Mouse (Mus musculus): Measurements from ENCODE around the gene A4galt.
"Not testable (repeated sequence)": the region's sequence is repeated elsewhere in the genome, so short reads cannot be mapped to it uniquely, and the experiment has no call there.

Gene A4galt

DNA sequence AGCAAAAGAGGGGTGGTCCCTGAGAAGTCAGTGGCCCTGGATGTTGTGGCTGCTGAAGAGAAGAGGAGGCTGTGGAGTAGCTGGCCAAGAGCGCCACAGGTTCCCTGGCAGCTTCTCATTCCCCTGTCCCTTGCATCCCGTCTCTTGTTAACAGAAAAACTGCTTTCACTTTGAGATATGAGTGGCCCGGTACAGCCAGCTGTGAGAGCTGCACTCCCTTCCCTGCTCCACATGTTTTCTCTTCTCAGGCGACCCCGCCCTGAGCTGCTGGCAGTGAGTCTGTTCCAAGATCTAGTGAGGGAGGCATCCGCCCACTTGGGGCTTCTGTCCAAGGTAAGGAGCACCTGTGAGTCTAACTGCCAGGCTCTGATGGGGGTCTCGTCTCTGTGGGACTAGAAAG lies 16.9 kb upstream of the A4galt start:
- DNase-seq (ENCODE audit: low spot score): not testable (repeated sequence)

DNA sequence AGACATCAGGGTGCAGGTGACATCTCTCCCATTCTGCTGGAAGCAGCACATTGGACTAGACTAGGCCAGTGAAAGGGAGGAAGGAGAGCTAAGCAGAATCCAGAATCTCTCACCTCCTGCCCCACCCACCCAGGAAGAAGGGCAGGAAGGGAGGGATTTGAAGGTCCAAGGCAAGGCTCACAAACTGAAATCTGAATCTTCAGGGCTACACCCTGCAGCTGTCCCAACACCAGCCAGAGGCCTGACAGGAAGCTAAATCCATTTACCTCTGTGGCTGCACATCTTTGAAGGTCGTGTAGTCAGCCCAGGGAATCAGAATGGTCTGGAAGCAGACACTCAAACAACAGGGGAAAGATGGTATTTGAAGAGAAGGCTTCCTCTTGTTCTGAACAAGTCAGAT lies 13.7 kb upstream of the A4galt start:
- DNase-seq (ENCODE audit: low spot score): no peak

DNA sequence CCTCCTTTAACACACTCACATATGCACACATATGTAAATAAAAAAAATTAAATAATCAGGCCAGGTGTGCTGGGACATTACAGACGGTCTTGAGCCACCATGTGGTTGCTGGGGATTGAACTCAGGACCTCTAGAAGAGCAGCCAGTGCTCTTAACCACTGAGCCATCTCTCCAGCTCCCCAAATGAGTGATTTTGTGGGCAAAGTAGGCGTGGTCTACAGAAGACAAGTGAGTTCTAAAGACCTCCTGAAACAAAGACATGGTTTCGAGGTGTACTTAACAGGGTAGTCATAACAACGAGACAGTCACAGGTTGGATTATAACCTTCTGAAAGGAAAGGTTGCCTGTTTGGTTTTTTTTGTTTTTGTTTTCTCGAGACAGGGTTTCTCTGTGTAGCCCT lies 11.8 kb upstream of the A4galt start:
- no peak for DNase-seq (ENCODE audit: low spot score)

DNA sequence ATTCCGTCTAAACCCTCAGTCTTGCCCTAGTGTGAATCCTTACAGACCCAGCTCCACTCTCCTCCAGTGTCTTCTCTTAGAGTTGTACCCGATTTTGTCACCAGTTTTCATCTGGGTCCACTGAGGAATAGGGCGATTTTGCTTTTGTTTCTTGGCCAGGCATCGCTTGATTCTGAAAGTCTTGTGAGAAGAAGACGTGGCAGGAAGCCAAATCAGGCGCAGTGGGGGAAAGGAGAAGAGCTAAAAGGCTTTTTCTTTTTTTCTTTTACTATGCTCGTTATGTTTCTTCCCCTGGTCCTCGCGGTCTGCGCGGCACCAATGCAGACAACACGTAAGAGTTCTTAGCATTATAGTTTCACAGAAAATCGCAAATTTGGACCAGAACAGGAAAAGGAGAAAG lies 6.3 kb upstream of the A4galt start:
- DNase-seq (ENCODE audit: low spot score): no peak

DNA sequence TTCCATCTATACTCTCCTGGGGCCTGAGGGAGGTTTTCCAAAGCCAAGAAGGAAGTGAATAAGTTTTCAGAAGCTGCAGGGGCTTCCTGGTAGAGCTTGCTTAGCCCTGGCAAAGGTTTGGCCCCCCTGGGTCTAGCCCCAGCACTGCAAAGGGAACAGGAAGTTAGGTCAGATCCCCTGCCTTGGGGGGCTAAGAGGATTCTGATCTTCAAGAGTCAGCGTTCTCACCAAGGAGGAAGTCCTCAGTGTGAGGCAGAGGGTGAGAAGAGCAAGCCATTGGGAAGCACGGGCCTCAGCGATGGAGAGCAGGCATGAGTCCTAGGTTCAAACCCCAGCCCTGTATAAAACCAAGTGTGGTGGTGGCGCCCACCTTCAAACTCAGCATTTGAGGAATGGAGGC lies 4.9 kb upstream of the A4galt start:
- no peak for DNase-seq (ENCODE audit: low spot score)

DNA sequence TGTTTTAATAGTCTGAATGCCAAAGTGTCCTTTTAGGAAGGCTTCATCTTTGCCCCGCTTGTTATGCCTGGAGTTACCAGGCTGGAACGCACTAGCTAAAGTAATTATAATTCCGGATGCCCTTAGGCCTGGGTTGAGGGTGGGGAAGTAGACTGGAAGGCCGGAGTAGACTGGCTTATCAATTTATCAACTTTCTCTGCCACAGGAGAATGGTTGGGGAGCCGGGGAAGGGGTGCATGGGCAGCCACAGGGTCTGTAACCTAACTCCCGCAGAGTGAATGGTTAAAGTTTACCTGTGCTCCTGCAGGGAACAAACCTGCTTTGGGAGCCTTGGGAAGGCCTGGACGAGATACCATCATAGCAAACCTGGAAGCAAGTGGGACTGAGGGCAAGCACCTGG lies 4.4 kb upstream of the A4galt start:
- no peak for DNase-seq (ENCODE audit: low spot score)

DNA sequence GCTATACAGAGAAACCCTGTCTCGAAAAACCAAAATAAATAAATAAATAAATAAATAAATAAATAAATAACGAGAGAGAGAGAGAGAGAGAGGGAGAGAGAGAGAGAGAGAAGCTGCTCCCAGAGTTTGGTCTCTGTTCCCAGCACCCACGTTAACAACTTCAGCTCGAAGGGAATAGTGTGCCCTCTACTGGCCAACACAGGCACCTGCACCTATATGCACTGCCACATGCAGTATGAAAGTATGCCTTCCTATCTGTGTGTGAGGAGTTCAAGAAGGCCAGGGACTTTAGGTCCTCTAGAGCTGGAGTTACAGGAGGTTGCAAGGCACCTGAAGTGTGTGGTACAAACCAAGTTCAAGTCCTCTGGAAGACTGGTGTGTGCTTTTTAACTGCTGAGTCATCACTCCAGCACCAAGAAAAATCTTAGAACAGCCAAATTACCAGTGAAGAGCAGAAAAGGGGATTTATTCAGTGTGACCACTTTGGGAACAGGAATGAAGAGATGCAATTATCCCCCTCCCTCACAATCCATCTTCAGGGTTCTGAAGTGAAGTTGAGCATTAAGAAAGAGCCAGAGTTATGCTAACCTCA lies 3.7 kb upstream of the A4galt start:
- DNase-seq (ENCODE audit: low spot score): no peak

DNA sequence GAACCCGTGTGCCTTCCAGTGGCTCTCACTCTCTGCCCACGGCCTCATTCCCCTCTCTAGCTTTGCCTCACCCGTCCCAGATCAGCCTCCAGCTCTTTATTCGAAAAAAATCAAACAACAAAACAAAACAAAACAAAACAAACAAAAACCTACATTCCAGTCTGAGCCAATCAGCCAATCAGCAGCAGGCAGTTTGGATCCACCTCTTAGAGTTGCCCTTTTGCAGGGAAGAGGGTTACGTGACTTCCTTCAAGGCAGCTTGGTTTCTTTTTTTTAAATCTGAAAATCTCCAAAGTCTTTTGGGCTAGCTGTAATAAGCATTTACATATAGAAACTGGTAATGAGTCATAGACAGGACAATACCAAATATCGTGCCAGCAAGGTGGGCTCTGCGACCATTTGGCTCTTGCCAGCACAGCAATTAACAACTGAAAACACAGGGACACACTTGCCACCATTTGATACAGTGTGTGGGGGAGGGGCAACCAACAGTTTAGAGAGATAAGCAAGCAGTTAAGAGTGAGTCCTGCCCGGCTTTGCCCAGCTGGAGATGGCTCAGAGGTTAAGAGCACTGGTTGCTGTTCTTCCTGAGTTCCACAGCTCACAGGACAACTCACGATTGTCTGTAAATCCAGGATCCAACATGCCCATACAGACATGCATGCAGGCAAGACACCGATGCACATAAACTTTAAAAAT lies 2.9 kb upstream of the A4galt start:
- no peak for DNase-seq (ENCODE audit: low spot score)

DNA sequence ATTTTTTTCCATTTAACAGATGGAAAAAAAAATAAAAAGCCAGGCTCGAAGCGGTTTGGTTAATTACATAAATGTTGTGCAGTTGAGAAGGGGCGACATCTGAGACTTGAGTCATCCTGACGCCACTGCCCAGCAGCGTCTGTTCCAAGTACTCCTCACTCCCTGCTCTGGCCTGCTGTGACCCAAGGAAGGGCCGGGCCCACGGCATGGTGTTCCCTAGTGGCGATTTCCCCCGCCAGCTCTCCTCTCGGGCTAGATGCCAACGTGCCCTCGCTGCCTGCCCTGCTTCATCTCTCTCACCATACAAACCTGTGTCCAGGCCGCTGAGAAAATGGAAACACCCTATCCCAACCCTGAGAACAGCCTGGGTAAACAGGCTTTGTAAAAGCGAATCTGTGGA lies 486 bp upstream of the A4galt start:
- DNase-seq (ENCODE audit: low spot score): no peak

DNA sequence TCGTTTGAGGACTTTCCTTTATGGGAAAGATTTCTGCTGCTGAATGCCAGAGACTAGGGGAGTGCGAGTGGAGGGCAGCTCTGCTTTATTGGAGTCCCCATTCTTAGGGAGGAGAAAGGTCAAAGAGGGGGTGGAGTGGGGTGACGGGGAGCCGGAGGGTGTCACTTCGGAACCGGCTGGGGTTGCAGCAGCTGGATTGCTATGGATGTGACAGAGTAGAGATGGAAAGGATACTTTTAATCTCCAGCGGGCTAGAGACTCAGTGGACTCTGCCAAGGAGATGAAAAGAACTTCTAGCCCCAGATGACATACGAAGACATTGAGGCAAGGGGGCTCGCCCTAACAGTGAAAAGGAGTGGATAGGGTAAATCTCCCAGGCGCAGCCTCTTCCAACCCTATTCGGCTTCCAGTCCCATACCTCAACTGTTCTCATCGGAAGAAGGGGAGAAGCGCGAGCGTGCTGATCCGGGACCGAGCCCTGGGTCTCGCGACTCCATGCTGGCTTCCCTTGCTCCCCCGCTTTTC lies 861 bp downstream of the A4galt start:
- no peak for DNase-seq (ENCODE audit: low spot score)

DNA sequence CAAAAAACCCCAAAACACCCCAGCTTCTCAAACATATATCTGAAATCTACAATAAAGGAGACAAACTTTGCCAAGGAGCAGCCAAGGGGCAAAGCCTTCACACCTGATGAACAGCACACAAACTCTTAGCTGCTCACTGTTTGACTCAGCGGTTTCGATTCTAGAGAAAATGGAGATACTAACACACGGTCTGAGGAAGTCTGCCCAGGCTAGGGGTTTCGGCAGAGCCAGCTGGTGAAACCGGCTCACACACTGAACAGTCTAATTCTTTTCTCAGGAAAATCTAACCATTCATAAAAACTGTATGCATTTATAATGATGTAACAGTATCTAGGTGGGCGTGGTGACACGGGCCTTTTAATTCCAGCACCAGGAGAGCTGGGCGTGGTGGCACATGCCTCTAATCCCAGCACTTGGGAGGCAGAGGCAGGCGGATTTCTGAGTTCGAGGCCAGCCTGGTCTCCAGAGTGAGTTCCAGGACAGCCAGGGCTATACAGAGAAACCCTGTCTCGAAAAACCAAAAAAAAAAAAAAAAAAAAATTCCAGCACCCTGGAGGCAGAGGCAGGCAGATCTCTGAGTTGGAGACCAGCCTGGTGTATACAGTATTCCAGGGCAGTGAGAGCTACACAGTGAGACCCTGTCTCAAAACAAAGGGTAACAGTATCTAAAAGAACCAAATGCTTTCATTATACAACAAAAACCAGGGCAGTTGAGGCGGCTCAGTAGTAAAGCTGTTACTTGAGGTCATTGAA lies 1.9 kb downstream of the A4galt start:
- no peak for DNase-seq (ENCODE audit: low spot score)

DNA sequence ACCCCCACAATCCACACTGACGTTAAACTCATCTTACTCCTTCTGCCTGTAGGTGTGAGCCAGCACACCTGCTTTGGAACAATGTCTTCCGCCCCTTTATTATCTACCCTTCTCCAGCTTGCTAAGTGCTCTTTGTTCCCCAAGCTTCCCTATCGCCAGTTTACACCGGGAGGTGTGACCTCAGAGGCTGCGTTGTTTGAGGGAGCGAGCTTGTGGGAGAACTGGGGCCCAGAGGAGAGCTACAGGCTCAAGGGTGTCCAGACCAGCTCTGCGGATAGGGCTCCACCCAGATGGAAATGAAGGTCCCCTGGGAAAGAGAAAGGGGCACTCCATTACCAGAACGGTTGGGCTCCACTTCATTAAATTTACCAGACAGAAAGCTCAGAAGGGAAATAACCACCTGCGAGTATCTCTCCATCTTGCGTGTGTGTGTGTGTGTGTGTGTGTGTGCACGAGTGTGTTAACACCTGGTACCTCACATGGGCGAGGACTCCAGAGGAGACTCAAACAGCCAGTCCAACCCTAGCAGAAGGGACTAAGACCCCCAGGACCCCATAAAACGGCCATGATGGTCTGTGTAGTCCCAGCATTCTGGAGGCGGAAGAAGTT lies 3.2 kb downstream of the A4galt start:
- DNase-seq (ENCODE audit: low spot score): no peak

DNA sequence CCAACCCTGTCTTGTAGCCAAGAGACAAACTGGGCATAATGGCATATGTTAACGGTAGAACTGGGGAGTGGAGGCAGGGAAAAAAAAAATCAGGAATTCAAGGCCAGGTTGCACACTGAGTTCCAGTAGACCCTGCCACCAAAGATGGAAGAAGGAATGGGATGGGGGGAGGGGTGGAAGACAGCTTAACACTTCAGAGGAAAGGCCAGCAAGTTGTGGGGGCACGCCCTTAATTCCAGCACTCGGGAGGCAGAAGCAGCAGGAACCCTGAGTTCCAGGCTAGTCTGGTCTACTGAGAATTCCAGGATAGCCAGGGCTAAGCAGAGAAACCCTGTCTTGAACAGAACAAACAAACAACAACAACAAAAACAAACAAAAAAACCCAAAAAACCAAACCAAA lies 7.2 kb downstream of the A4galt start:
- no peak for DNase-seq (ENCODE audit: low spot score)

DNA sequence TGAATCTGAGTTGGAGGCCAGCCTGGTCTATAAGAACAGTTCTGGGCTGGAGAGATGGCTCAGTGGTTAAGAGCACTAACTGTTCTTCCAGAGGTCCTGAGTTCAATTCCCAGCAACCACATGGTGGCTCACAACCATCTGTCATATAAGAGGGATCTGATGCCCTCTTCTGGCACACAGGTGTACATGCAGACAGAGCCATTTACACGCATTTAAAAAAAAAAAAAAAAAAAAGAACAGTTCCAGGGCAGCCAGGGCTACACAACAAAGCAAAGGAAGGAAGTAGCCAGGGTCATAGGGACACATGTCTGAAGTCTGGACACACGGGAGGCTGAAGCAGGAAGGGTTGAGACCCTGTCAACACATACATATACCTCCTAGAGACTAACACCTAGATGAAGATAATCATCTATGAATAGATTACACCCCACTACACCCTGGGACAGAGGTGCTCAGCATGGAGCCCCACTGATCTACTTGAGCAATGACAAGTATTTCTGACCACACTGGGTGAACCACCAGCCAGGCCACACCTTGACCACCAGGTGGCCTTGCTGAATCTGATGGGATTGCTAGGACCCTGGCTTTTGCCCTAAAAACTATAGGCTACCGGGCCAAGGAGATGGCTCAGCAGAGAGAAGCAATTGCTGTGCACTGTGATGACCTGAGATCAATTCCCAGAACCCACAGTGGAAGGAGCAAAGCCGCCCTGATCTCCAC lies 9.5 kb downstream of the A4galt start:
- no peak for DNase-seq (ENCODE audit: low spot score)

DNA sequence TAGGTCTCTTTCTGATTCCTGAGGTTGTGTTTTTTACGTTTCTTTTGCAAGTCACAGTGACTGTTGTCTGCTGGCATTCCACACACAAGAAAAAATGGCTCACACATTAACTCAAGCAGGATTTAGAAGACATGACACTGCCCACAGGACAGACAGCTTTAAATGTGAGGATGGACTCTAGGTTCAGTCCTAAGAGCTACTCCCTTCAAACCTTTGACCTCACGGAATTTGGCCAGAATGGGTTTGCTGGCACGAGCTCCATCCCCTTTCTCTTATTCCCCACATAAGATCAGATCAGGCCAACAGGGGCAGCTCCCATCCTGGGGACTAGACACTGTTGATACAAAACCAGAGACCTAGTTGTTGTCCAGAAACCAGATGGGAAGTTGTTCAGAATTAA lies 10.1 kb downstream of the A4galt start:
- no peak for DNase-seq (ENCODE audit: low spot score)

DNA sequence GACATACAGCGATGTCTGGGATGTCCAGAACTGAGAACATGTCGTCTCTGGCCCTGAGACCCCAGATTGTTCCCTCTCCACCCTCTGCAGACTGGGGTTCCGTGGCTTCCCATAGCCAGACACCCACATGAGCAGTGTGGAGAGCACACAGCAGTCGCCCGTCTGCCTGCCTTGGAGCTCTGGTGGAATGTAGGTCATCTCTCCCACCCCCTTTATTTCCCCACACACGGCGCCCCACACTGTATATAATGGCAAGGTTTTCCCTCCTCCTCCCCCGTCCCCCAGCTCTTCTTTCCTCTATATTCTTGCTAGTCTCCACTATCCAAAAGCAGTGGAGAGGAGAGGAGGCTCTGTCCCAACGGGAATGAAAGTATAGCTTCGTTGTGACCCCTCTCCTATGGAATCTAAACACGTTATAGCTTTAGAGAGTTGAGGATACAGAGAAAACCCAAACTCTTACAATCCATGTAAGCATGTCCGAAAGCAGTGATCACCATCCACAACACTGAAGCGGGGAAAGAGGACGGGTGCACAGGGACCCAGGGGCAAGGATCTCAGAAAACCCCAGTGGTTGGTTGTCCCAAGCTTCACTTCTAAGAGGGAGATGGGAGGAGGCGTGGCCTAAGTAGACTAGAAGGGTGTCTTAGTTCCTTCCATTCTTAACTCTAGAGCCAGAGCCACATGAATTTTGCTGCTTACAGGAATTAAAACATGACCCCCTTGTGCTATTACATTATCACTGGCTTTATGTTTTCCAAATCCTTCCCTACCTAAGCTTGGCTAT lies 13.9 kb downstream of the A4galt start:
- no peak for DNase-seq (ENCODE audit: low spot score)

DNA sequence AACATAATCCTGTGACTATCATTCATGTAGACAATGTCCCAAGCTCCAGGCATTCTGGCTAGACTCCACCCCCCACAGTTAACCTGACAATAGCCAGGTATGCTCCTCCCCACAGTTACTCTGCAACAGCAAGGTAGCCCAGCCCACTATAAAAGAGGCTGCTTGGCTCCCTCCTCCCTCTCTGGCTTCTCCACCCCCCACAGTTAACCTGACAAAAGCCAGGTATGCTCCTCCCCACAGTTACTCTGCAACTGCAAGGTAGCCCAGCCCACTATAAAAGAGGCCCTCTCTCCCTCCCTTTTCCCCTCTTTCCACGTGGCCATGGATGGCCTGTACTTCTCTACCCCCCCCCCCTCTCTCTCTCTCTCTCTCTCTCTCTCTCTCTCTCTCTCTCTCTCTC lies 14.8 kb downstream of the A4galt start:
- no peak for DNase-seq (ENCODE audit: low spot score)

DNA sequence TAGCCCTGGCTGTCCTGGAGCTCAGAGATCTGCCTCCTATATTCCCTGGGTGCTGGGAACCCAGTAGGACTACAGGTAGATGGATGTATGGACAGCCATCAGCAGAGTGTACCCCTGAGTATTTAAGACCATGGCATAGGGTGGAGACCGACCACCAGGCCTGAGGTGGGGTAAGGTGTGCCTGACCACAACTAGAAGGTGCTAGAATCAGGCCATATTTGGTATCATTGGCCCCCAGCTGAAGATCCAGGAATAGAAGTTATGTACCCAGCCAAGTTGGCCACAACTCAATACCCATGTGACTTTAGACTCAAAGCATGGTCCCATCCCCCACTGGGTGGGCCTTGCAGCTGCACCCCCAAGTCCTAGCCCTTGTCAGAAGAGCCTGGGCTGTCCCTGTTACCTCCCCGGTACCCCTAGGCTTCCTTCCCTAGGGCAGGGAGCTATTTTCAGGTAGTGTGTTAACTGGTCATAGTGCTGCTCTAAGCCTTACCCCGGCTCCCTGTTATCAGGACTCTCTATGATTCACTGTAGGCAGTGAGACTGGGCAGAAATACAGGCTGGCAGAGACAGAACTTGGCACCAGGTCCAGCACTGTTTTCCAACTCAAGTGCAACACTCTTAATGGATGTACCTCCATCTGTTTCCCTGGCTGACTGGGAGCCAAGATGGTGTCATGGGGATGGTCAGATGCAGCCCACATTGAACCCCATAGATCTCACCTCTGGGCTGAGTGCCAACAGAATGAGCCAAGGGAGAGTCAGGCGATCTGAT lies 18.2 kb downstream of the A4galt start:
- DNase-seq (ENCODE audit: low spot score): no peak

DNA sequence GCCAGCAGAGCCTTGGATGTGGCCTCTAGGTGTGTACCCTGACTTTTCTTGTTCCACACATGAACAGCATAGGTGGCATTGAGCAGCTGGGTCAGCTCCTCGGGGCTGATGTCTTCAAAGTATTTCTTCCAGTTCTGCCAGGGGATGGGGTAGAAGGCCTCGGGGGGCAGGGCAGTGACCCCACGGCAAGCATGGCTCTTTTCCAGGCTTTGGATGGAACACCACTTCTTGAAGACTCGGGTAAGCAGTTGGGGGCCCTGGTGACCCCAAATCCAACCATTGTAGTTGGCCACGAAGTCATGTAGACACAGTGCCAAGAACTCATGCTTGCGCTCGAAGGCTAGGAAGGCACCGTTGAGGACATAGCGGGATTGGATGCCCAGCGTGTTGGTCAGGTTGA lies 24.0 kb downstream of the A4galt start:
- no peak for DNase-seq (ENCODE audit: low spot score)

DNA sequence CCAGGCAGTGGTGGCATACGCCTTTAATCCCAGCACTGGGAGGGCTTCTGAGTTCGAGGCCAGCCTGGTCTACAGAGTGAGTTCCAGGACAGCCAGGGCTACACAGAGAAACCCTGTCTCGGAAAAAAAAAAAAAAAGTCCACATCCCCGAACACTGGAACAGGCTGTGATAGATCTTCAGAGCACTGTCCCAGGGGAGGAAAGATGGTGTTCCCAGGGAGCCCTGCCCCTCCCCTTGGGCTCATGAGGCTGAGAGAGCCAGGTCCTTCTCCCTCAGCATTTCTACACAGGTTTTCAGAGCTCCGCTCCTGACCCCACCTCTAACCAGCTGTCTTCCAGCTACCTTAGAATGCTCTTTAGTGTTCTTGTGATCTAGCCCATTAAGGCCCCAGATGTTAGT lies 24.7 kb downstream of the A4galt start:
- no peak for DNase-seq (ENCODE audit: low spot score)
